Mouse (Mus musculus): Measurements from ENCODE around the gene Neurod2. TPM values are rescaled to one million over a fixed set of nuclear protein-coding genes. Genes with fewer than 3 reads are reported as not detected.

The Neurod2 gene
- polyA plus RNA-seq, 1 experiment from 2014 or later: 0.10 TPM

DNA sequence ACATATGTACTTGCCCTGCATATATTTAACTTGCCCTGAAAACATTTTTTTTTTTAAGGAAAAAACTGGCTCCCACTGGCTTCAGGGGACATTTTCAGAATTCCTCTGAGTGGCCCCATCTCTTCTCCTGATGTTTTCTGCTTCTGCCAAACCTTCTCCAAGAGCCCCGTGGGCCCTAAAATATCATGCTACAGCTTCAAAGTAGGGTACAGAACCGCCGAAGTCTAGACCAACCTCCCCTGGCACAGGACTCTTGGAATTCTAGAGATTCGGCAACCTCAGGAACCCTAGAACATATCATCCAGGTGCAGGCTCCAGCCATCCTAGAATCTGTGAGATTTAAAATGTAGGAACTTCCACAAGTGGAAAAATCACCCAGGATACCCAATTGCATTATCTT lies 9.9 kb downstream of the Neurod2 start:
- Histone ChIP-seq H3K27ac (ENCODE audit: low read depth, low read length) (no peak overlapping the region), H3K27me3 (replicated peaks; ENCODE audit: control insufficient read depth, insufficient read depth, low read length) (peaks cover 95% of the 10 kb centered on the region), H3K9me3 (ENCODE audit: control insufficient read depth, low read length) (no peaks in the 10 kb centered on the region), H3K4me2 (no peak overlapping the region), H3K36me3 (ENCODE audit: control insufficient read depth, insufficient read depth, low read length) (no peaks in the 10 kb centered on the region), H3K4me1 (replicated peaks; ENCODE audit: control insufficient read depth, insufficient read depth, low read length) (no peaks in the 10 kb centered on the region), H3K9ac (ENCODE audit: low read depth, low read length) (no peak overlapping the region), H3K4me3 (ENCODE audit: low read depth, low read length) (no peak overlapping the region)
- 25% methylated on average over 4 of the region's 4 CpGs for WGBS
- ATAC-seq (replicated peaks; ENCODE audit: low FRiP score) (no peak), DNase-seq (ENCODE audit: low spot score) (no peak)

- Histone ChIP-seq H3K9me3 (ENCODE audit: control insufficient read depth, low read length) (no peaks in the 10 kb centered on the region), H3K9ac (ENCODE audit: low read depth, low read length) (no peak overlapping the region), H3K36me3 (ENCODE audit: control insufficient read depth, insufficient read depth, low read length) (no peaks in the 10 kb centered on the region), H3K4me3 (ENCODE audit: low read depth, low read length) (no peak overlapping the region), H3K4me1 (replicated peaks; ENCODE audit: control insufficient read depth, insufficient read depth, low read length) (no peaks in the 10 kb centered on the region), H3K27me3 (replicated peaks; ENCODE audit: control insufficient read depth, insufficient read depth, low read length) (peaks cover 94% of the 10 kb centered on the region), H3K27ac (ENCODE audit: low read depth, low read length) (no peak overlapping the region), H3K4me2 (no peak overlapping the region)
- DNase-seq (ENCODE audit: low spot score) (no peak), ATAC-seq (replicated peaks; ENCODE audit: low FRiP score) (no peak)
- WGBS: 10% methylated on average over 15 of the region's 15 CpGs
These were observed 10.3 kb downstream of the Neurod2 start for GRCm38 (mm10) chr11:98319120-98319519.

GRCm38 (mm10) chr11:98318421-98319116 lies 10.9 kb downstream of the Neurod2 start:
- no peak for DNase-seq (ENCODE audit: low spot score)
- no peak overlapping the region for H3K9ac ChIP-seq (ENCODE audit: low read depth, low read length)

GRCm38 (mm10) chr11:98317479-98317878 lies 12.0 kb downstream of the Neurod2 start:
- WGBS: 10% methylated on average over 7 of the region's 7 CpGs
- Histone ChIP-seq H3K4me3 (ENCODE audit: low read depth, low read length) (no peak overlapping the region), H3K9ac (ENCODE audit: low read depth, low read length) (no peak overlapping the region), H3K4me2 (no peak overlapping the region), H3K36me3 (ENCODE audit: control insufficient read depth, insufficient read depth, low read length) (no peaks in the 10 kb centered on the region), H3K4me1 (replicated peaks; ENCODE audit: control insufficient read depth, insufficient read depth, low read length) (no peaks in the 10 kb centered on the region), H3K27ac (ENCODE audit: low read depth, low read length) (no peak overlapping the region), H3K9me3 (ENCODE audit: control insufficient read depth, low read length) (no peaks in the 10 kb centered on the region), H3K27me3 (replicated peaks; ENCODE audit: control insufficient read depth, insufficient read depth, low read length) (peaks cover 87% of the 10 kb centered on the region)
- DNase-seq (ENCODE audit: low spot score) (no peak), ATAC-seq (replicated peaks; ENCODE audit: low FRiP score) (no peak)

More at GRCm38 (mm10) chr11:98318421-98319116, 10.9 kb downstream of the Neurod2 start:
- 1% methylated on average over 14 of the region's 14 CpGs for WGBS
- no peak overlapping the region for H3K4me2 ChIP-seq
- H3K36me3 ChIP-seq (ENCODE audit: control insufficient read depth, insufficient read depth, low read length): no peaks in the 10 kb centered on the region
- peaks cover 93% of the 10 kb centered on the region for H3K27me3 ChIP-seq (replicated peaks; ENCODE audit: control insufficient read depth, insufficient read depth, low read length)
- no peak overlapping the region for H3K27ac ChIP-seq (ENCODE audit: low read depth, low read length)
- no peaks in the 10 kb centered on the region for H3K4me1 ChIP-seq (replicated peaks; ENCODE audit: control insufficient read depth, insufficient read depth, low read length)
- ATAC-seq (replicated peaks; ENCODE audit: low FRiP score): no peak
- H3K4me3 ChIP-seq (ENCODE audit: low read depth, low read length): no peak overlapping the region
- H3K9me3 ChIP-seq (ENCODE audit: control insufficient read depth, low read length): no peaks in the 10 kb centered on the region

GRCm38 (mm10) chr11:98313790-98314323 lies 15.6 kb downstream of the Neurod2 start:
- peaks cover 66% of the 10 kb centered on the region for H3K27me3 ChIP-seq (replicated peaks; ENCODE audit: control insufficient read depth, insufficient read depth, low read length)

GRCm38 (mm10) chr11:98298484-98299205 lies 30.8 kb downstream of the Neurod2 start:
- Histone ChIP-seq H3K9ac (ENCODE audit: low read depth, low read length) (no peak overlapping the region), H3K27me3 (replicated peaks; ENCODE audit: control insufficient read depth, insufficient read depth, low read length) (peaks cover 72% of the 10 kb centered on the region), H3K27ac (ENCODE audit: low read depth, low read length) (no peak overlapping the region), H3K9me3 (ENCODE audit: control insufficient read depth, low read length) (no peaks in the 10 kb centered on the region), H3K4me3 (ENCODE audit: low read depth, low read length) (no peak overlapping the region), H3K4me2 (no peak overlapping the region), H3K36me3 (ENCODE audit: control insufficient read depth, insufficient read depth, low read length) (no peaks in the 10 kb centered on the region), H3K4me1 (replicated peaks; ENCODE audit: control insufficient read depth, insufficient read depth, low read length) (no peaks in the 10 kb centered on the region)
- ATAC-seq (replicated peaks; ENCODE audit: low FRiP score) (no peak), DNase-seq (ENCODE audit: low spot score) (no peak)
- 28% methylated on average over 10 of the region's 10 CpGs for WGBS

More at GRCm38 (mm10) chr11:98313790-98314323, 15.6 kb downstream of the Neurod2 start:
- no peak overlapping the region for H3K27ac ChIP-seq (ENCODE audit: low read depth, low read length)
- DNase-seq (ENCODE audit: low spot score) (peak; percentile 68), ATAC-seq (replicated peaks; ENCODE audit: low FRiP score) (no peak)
- no peak overlapping the region for H3K9ac ChIP-seq (ENCODE audit: low read depth, low read length)
- H3K4me2 ChIP-seq: no peak overlapping the region
- no peak overlapping the region for H3K4me3 ChIP-seq (ENCODE audit: low read depth, low read length)
- H3K4me1 ChIP-seq (replicated peaks; ENCODE audit: control insufficient read depth, insufficient read depth, low read length): no peaks in the 10 kb centered on the region
- no peaks in the 10 kb centered on the region for H3K36me3 ChIP-seq (ENCODE audit: control insufficient read depth, insufficient read depth, low read length)
- H3K9me3 ChIP-seq (ENCODE audit: control insufficient read depth, low read length): no peaks in the 10 kb centered on the region
- WGBS: 2% methylated on average over 26 of the region's 26 CpGs

GRCm38 (mm10) chr11:98297778-98298177 lies 31.7 kb downstream of the Neurod2 start:
- Histone ChIP-seq H3K4me2 (no peak overlapping the region), H3K27ac (ENCODE audit: low read depth, low read length) (no peak overlapping the region), H3K4me1 (replicated peaks; ENCODE audit: control insufficient read depth, insufficient read depth, low read length) (no peaks in the 10 kb centered on the region), H3K36me3 (ENCODE audit: control insufficient read depth, insufficient read depth, low read length) (no peaks in the 10 kb centered on the region), H3K9me3 (ENCODE audit: control insufficient read depth, low read length) (no peaks in the 10 kb centered on the region), H3K27me3 (replicated peaks; ENCODE audit: control insufficient read depth, insufficient read depth, low read length) (peaks cover 75% of the 10 kb centered on the region), H3K4me3 (ENCODE audit: low read depth, low read length) (no peak overlapping the region), H3K9ac (ENCODE audit: low read depth, low read length) (no peak overlapping the region)
- no peak; the same call in 1 of the 2 replicates for ATAC-seq (replicated peaks; ENCODE audit: low FRiP score)
- no peak for DNase-seq (ENCODE audit: low spot score)
- WGBS: 16% methylated on average over 7 of the region's 7 CpGs

GRCm38 (mm10) chr11:98296916-98297315 lies 32.5 kb downstream of the Neurod2 start:
- ATAC-seq (replicated peaks; ENCODE audit: low FRiP score) (no peak), DNase-seq (ENCODE audit: low spot score) (no peak)
- Histone ChIP-seq H3K9me3 (ENCODE audit: control insufficient read depth, low read length) (no peaks in the 10 kb centered on the region), H3K36me3 (ENCODE audit: control insufficient read depth, insufficient read depth, low read length) (no peaks in the 10 kb centered on the region), H3K27ac (ENCODE audit: low read depth, low read length) (no peak overlapping the region), H3K9ac (ENCODE audit: low read depth, low read length) (0 out of 2 replicates have a peak overlapping the region, but pooled peaks have one; percentile 16), H3K27me3 (replicated peaks; ENCODE audit: control insufficient read depth, insufficient read depth, low read length) (peaks cover 77% of the 10 kb centered on the region), H3K4me2 (no peak overlapping the region), H3K4me1 (replicated peaks; ENCODE audit: control insufficient read depth, insufficient read depth, low read length) (no peaks in the 10 kb centered on the region), H3K4me3 (ENCODE audit: low read depth, low read length) (no peak overlapping the region)
- 49% methylated on average over 2 of the region's 2 CpGs for whole genome bisulfite sequencing
